Mouse (Mus musculus): ENCODE results near the gene Cxcr4.

DNA sequence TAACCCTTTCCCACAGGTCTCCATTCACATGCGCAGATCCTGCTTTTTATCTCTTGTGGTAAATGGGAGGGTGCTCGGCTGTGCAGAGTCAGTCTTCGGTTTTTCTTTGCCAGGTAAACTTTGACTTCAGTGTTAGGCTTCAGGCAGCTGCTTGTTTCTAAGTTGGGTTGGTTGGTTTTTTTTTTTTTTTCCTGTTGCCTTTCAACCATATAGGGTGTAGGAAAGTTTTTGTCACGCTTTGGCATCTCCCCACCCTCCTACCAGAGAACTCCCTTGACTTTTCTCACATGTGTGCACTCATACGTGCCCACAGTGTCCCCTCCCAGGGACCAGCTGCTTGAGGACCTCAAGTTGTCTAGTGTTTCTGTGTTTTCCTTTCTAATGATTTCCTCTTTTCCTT lies 9.2 kb upstream of the Cxcr4 start:
- TF ChIP-seq CTCF (conservative IDR thresholded peaks at IDR 0.05; ENCODE audit: insufficient read depth, insufficient read length, low read depth, low read length) (no peak), POLR2A (IDR thresholded peaks at IDR 0.05; ENCODE audit: low read depth, low read length) (no peak)

Measured in kidney, adult 2 months (tissue).